Mouse (Mus musculus) forebrain, embryonic 15.5 days (tissue): ENCODE results near the gene Pcdh9. TPM values are rescaled to one million over a fixed set of nuclear protein-coding genes. Genes with fewer than 3 reads are reported as not detected.

Experiments
- ATAC-seq: fragments of 200-750 bp; cut with Nextera tagmentation; replicated peaks from 2 replicates; pipeline ENCODE4 v1.8.0; 2017; ENCODE audit warnings: mild to moderate bottlenecking, moderate TSS enrichment, moderate library complexity
- H3K27ac ChIP-seq: fragments of 300-500 bp; sonication (generic); replicated peaks from 2 replicates; pipeline ENCODE4 v1.5.1; 2015; ENCODE audit warnings: mild to moderate bottlenecking, inconsistent platforms
- H3K27me3 ChIP-seq: fragments of 300-500 bp; sonication (generic); 2 replicates; pipeline ENCODE4 v1.6.1; 2015; ENCODE audit warnings: inconsistent platforms
- H3K36me3 ChIP-seq: fragments of 300-500 bp; sonication (generic); 2 replicates; pipeline ENCODE4 v1.6.1; 2015; ENCODE audit warnings: mild to moderate bottlenecking, inconsistent platforms
- H3K4me1 ChIP-seq: fragments of 300-500 bp; sonication (generic); 2 replicates; pipeline ENCODE4 v1.6.1; 2015; ENCODE audit warnings: inconsistent platforms
- H3K4me2 ChIP-seq: fragments of 300-500 bp; sonication (generic); replicated peaks from 2 replicates; pipeline ENCODE4 v1.6.1; 2015; ENCODE audit warnings: mild to moderate bottlenecking, inconsistent platforms
- H3K4me3 ChIP-seq: fragments of 300-500 bp; sonication (generic); 2 replicates; pipeline ENCODE4 v1.5.1; 2015; ENCODE audit warnings: mild to moderate bottlenecking, inconsistent platforms
- H3K9ac ChIP-seq: fragments of 300-500 bp; sonication (generic); replicated peaks from 2 replicates; pipeline ENCODE4 v1.6.1; 2015; ENCODE audit warnings: mild to moderate bottlenecking, inconsistent platforms
- H3K9me3 ChIP-seq: fragments of 300-500 bp; sonication (generic); 2 replicates; pipeline ENCODE4 v1.6.1; 2016; ENCODE audit warnings: inconsistent platforms
- WGBS: fragments of 180-500 bp; shearing (Covaris S2); methylation state at CpG from one replicate; pipeline ENCODE4 v1.1.7; 2015; ENCODE audit warnings: mixed read lengths; 5-methylcytosine and 5-hydroxymethylcytosine counted together
- polyA plus RNA-seq: library from polyadenylated mRNA; unstranded; fragments of >200 nt; fragmentation: Nextera tagmentation; extraction: Ambion mirVana; gene quantifications from 2 replicates; pipeline ENCODE4 v1.2.1, GENCODE M21; 2015

The Pcdh9 gene
- polyA plus RNA-seq, 1 experiment from 2014 or later = 139 TPM

- Histone ChIP-seq H3K27ac (no peak overlapping the region), H3K36me3 (no peaks in the 10 kb centered on the region), H3K4me1 (peaks cover 8% of the 10 kb centered on the region; the same call in 1 of the 2 replicates), H3K9ac (no peak overlapping the region), H3K9me3 (no peaks in the 10 kb centered on the region), H3K4me3 (no peak overlapping the region), H3K4me2 (no peak overlapping the region), H3K27me3 (no peaks in the 10 kb centered on the region)
- 3% methylated on average over 2 of the region's 2 CpGs for WGBS
- ATAC-seq = peak; percentile 96
Measured at GRCm38 (mm10) chr14:93083140-93083539, 807.3 kb downstream of the Pcdh9 start.

- WGBS = 13% methylated on average over 2 of the region's 2 CpGs
- Histone ChIP-seq H3K9ac (no peak overlapping the region), H3K27me3 (no peaks in the 10 kb centered on the region), H3K27ac (no peak overlapping the region), H3K36me3 (no peaks in the 10 kb centered on the region), H3K4me2 (no peak overlapping the region), H3K4me1 (peaks cover 8% of the 10 kb centered on the region; the same call in 1 of the 2 replicates), H3K9me3 (no peaks in the 10 kb centered on the region), H3K4me3 (no peak overlapping the region)
- no peak for ATAC-seq
Measured at GRCm38 (mm10) chr14:93080910-93081309, 809.6 kb downstream of the Pcdh9 start.

- WGBS = 52% methylated on average over 2 of the region's 2 CpGs
- no peak for ATAC-seq
- Histone ChIP-seq H3K9ac (no peak overlapping the region), H3K4me3 (no peak overlapping the region), H3K27me3 (no peaks in the 10 kb centered on the region), H3K9me3 (no peaks in the 10 kb centered on the region), H3K27ac (no peak overlapping the region), H3K4me1 (no peaks in the 10 kb centered on the region), H3K4me2 (no peak overlapping the region), H3K36me3 (no peaks in the 10 kb centered on the region)
Measured at GRCm38 (mm10) chr14:93075761-93076160, 814.7 kb downstream of the Pcdh9 start.

GRCm38 (mm10) chr14:93072346-93072745, 818.1 kb downstream of the Pcdh9 start:
- Histone ChIP-seq H3K9me3 (no peaks in the 10 kb centered on the region), H3K4me2 (no peak overlapping the region), H3K4me3 (no peak overlapping the region), H3K27me3 (no peaks in the 10 kb centered on the region), H3K36me3 (no peaks in the 10 kb centered on the region), H3K9ac (no peak overlapping the region), H3K27ac (no peak overlapping the region), H3K4me1 (peaks cover 13% of the 10 kb centered on the region)
- 82% methylated on average over 5 of the region's 5 CpGs for WGBS
- ATAC-seq = no peak

- no peaks in the 10 kb centered on the region for H3K27me3 ChIP-seq
- H3K4me2 ChIP-seq = no peak overlapping the region
- H3K4me3 ChIP-seq = no peak overlapping the region
- H3K27ac ChIP-seq = no peak overlapping the region
- H3K36me3 ChIP-seq = no peaks in the 10 kb centered on the region
- no peak overlapping the region for H3K9ac ChIP-seq
- H3K4me1 ChIP-seq = peaks cover 26% of the 10 kb centered on the region
- no peak for ATAC-seq
- 58% methylated on average over 4 of the region's 4 CpGs for WGBS
- no peaks in the 10 kb centered on the region for H3K9me3 ChIP-seq
Measured at GRCm38 (mm10) chr14:93070140-93070539, 820.3 kb downstream of the Pcdh9 start.

- peak; percentile 93 for ATAC-seq
- Histone ChIP-seq H3K27me3 (no peaks in the 10 kb centered on the region), H3K4me2 (peak overlapping the region; percentile 26), H3K9me3 (no peaks in the 10 kb centered on the region), H3K4me1 (peaks cover 30% of the 10 kb centered on the region), H3K4me3 (no peak overlapping the region), H3K36me3 (no peaks in the 10 kb centered on the region), H3K27ac (peak overlapping the region; percentile 66), H3K9ac (no peak overlapping the region)
- 9% methylated on average over 5 of the region's 5 CpGs for WGBS
Measured at GRCm38 (mm10) chr14:93067411-93068336, 822.8 kb downstream of the Pcdh9 start.

GRCm38 (mm10) chr14:93066732-93067410, 823.6 kb downstream of the Pcdh9 start:
- Histone ChIP-seq H3K4me1 (peaks cover 36% of the 10 kb centered on the region), H3K36me3 (no peaks in the 10 kb centered on the region), H3K27ac (peak overlapping the region; percentile 66), H3K27me3 (no peaks in the 10 kb centered on the region), H3K9me3 (no peaks in the 10 kb centered on the region), H3K4me3 (no peak overlapping the region), H3K9ac (no peak overlapping the region), H3K4me2 (peak overlapping the region; percentile 26)
- 5% methylated on average over 8 of the region's 8 CpGs for WGBS
- peak; percentile 86 for ATAC-seq

- Histone ChIP-seq H3K4me2 (no peak overlapping the region), H3K4me3 (no peak overlapping the region), H3K9ac (no peak overlapping the region), H3K4me1 (peaks cover 21% of the 10 kb centered on the region), H3K9me3 (no peaks in the 10 kb centered on the region), H3K27me3 (no peaks in the 10 kb centered on the region), H3K27ac (no peak overlapping the region), H3K36me3 (no peaks in the 10 kb centered on the region)
- 37% methylated on average over 5 of the region's 5 CpGs for WGBS
- ATAC-seq = no peak
Measured at GRCm38 (mm10) chr14:93061824-93062620, 828.5 kb downstream of the Pcdh9 start.

GRCm38 (mm10) chr14:93058799-93059198, 831.7 kb downstream of the Pcdh9 start:
- Histone ChIP-seq H3K27ac (no peak overlapping the region), H3K36me3 (no peaks in the 10 kb centered on the region), H3K9ac (no peak overlapping the region), H3K4me2 (no peak overlapping the region), H3K9me3 (no peaks in the 10 kb centered on the region), H3K4me1 (peaks cover 17% of the 10 kb centered on the region), H3K27me3 (no peaks in the 10 kb centered on the region), H3K4me3 (no peak overlapping the region)
- ATAC-seq = no peak
- WGBS = 95% methylated on average over 6 of the region's 6 CpGs

GRCm38 (mm10) chr14:93055997-93056396, 834.5 kb downstream of the Pcdh9 start:
- no peaks in the 10 kb centered on the region for H3K9me3 ChIP-seq
- H3K27ac ChIP-seq = no peak overlapping the region; the same call in 1 of the 2 replicates
- no peak overlapping the region for H3K4me3 ChIP-seq
- no peak overlapping the region for H3K4me2 ChIP-seq
- no peaks in the 10 kb centered on the region for H3K27me3 ChIP-seq
- no peaks in the 10 kb centered on the region for H3K36me3 ChIP-seq
- H3K4me1 ChIP-seq = 0 out of 2 replicates have a peak, but pooled peaks cover 6% of the 10 kb centered on the region
- 67% methylated on average over 3 of the region's 3 CpGs for WGBS
- H3K9ac ChIP-seq = no peak overlapping the region
- peak; percentile 70; the same call in 1 of the 2 replicates for ATAC-seq

GRCm38 (mm10) chr14:93040591-93040990, 849.9 kb downstream of the Pcdh9 start:
- no peak for ATAC-seq
- Histone ChIP-seq H3K4me2 (no peak overlapping the region), H3K27me3 (no peaks in the 10 kb centered on the region), H3K27ac (no peak overlapping the region; the same call in 1 of the 2 replicates), H3K36me3 (no peaks in the 10 kb centered on the region), H3K9me3 (no peaks in the 10 kb centered on the region), H3K9ac (no peak overlapping the region), H3K4me1 (peaks cover 14% of the 10 kb centered on the region), H3K4me3 (no peak overlapping the region)
- WGBS = 37% methylated on average over 6 of the region's 6 CpGs
